Mouse (Mus musculus) left cerebral cortex, adult 8-10 months (tissue): ENCODE data around the gene Cend1. TPM values are rescaled to one million over a fixed set of nuclear protein-coding genes. Genes with fewer than 3 reads are reported as not detected.
A peak's percentile ranks its signal among the peaks of the same experiment; 100 is the strongest.

Experiments
- DNase-seq, 2 experiments: peaks; one replicate each; pipeline ENCODE4 v3.0.0; 2022; ENCODE audit warnings: low spot score in 2 of 2
- total RNA-seq, 4 experiments: library from RNA; stranded (reverse); gene quantifications; 2 replicates each; pipeline ENCODE4 v1.2.4; 2022

Gene Cend1
- total RNA-seq, 4 experiments from 2014 or later: 286 to 326 (median 299) TPM

GRCm38 (mm10) chr7:141443828-141444237 is 14.5 kb upstream of the Cend1 start, which contains the start of gene Pidd1:
Gene Pidd1, minus strand, starts transcription at chr7:141444025.
- no peak for DNase-seq

DNA sequence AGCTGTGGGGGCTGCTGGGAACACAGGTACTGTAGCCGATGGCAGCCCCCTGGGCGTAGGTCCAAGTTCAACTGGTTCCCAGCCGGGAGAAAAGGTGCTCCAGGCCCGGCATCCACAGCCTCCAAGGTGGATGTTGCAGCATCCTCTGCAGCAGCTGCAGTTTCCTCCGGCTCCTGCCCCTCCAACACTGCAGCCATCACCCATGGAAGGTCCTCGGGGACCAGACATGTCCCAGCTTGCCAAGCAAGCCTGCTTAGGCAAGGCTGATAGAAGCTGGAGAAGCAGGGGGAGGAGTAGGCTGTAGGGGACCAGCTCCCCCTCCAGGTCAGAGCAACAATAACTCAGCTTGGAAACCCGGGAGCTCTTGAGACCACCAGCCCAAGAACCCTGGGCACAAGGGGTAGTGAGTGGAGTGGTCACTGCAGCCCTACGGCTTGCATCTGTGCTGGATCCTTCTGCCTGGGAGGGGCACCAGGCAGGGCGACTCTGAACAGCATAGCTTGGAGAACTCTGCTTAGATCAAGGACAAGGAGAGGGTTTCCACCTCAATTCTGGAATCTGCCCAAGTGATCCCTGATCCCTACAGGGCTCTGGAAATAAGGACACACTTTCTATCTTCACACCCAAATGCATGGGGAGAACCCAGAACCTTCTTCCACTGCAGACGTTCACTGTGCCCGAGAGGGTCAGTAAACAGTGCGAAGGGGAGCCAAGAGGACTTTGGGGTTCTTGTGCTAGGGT is 14.0 kb upstream of the Cend1 start:
- no peak for DNase-seq

DNA sequence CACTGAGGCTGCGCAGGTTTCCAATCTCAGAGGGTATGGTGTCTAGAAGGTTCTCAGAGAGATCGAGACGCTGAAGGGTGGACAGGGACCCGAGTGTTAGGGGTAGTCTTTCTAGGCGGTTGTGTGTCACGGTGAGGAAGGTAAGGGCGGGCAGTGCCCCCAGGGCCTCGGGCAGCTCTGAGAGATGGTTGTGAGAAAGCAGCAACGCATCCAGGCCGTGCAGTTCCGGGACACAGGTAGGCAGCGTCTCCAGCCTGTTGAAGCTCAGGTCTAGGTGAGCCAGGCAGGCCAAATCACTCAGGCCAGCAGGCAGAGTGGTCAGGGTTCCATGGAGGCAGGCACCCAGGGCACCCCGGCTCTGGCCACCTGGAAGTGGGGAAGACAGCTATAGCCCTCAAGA is 12.9 kb upstream of the Cend1 start:
- no peak for DNase-seq

DNA sequence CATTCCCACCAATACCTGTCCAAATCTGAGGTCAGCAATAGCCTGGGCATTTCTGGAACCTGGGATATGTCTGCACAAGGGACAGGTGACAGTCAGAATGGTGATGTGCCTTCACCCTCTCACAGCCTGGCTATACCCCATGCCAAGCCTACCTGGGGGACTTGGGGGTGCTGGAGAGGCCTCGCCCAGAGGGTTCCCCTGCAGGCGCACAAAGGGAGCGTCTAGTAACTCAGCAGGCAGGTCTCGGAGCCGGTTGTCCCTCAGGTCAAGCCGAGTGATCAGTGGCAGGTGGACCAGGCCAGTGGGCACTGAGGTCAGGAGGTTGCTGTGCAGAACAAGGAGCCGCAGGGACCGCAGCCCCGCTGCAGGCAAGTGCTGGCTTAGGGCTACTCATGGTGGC is 12.2 kb upstream of the Cend1 start:
- DNase-seq: no peak

DNA sequence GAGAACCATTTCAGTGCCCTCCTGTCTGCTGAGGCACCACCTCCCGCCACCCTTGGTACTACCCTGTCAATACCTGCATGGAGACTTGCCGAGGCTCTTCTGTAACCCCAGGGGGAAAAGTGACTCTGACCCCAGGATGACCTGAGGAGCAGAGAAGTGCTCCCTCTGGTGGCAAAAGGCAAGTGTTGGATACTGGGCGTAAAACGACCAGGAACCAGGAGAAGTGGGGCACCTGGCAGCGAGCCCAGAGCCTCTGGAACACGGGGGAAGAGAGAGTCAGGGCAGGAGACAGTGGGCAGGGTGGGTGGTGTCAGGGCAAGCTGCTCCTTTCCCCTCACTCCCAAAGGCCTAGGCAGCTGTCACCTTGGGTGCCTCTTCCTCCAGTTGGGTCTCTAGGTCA is 11.3 kb upstream of the Cend1 start:
- DNase-seq: no peak

DNA sequence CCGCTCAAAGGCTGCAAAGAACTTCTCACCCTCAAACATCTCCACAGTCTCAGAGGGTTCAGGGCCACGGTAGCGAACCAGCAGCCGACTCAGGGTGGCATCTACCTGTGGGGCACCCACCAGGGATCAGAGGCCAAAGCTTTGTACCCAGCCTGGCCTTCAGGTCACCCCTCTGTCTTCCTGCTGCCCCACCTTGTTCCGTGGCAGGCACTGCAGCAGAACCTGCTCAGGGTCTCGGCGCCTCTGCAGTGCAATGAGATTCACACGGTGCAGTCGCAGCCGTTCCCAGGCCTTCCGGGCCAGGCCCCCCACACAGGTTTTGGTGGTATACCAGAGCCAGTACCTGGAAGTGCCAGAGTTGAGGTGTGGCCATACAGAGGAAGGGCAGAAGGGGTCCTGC is 10.5 kb upstream of the Cend1 start:
- no peak for DNase-seq

DNA sequence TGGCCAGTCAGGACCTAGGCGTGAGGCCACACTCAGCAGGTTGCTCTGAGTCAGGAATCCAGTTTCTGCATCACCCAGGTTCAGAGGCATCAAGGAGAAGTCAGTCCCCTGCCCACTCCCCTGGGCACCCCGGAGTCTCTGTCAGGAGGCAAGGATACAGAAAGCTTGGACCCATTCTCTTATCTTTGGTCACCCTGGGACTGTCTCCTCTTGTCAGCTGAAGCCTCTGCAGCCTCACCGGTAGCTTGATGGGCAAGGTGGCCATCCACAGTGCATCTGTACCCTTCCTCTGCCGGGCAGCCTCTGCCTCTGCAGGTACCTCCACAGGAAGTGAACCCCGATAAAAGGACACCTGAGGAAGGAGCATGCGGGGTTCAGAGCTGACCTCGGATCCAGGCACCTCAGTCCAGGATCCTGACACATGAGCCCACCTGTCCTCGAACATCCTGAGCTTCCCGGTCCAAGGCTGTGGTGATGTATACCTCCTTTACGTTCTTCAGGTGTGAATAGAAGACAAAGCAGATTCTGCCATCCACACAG is 9.9 kb upstream of the Cend1 start:
- no peak for DNase-seq

DNA sequence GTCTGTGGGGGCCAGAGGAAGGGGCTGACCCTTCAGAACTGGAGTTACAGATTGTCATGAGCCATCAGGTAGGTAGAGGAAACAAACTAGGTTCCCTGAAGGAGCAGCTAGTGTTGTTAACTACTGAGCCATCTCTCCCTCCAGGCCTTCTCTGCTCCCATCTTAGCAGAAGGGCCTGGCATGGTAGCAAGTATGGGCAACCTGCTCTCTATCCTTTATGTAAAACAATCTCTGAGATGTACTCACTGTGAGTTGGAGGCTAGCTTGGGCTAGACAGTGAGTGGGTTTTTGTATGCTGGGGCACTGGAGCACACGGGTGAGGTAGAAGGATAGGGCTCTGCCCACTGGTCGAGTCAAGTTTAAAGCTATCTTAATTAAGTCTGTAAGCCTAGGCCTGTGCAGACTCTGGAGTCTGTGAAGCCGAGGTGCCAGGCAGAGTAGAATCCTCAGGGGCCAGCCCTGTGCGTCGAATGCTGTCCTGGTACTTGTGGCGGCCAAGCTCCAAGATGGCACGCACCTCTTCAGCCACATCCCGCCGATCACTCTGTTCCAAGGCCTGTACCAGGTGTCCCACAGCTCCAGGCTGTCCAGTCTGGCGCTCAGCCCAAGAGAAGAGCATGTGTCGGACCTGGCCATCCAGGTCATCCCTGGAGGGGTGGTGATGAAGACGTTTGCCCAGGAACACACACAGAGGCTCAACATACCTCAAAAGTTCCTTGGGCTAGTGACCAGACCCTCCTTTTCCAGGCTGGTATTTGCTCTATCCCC is 9.1 kb upstream of the Cend1 start:
- DNase-seq: no peak

- DNase-seq: peak; percentile 71 to 72
Observed at GRCm38 (mm10) chr7:141437178-141438120, 8.2 kb upstream of the Cend1 start, which contains the start of gene Slc25a22. Gene Slc25a22, minus strand, starts transcription at chr7:141437892.

DNA sequence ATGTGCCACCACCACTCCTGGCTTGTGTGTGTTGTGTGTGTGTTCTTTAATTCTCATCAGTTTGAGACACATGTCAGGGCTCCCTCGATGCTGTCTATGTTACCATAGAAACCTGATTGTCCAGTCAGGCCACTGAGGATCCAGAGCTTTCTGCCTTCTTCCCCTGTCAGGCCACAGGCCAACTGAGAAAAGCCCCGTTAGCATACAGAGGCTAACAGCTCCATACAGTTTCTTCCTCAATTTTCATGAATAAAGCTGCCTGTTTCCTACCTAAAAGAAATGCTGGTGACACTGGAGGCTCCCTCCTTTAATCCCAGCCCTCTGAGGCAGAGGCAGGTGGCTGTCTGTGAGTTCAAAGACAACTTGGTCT is 7.2 kb upstream of the Cend1 start:
- no peak for DNase-seq

- no peak for DNase-seq
Observed at GRCm38 (mm10) chr7:141435856-141436522, 6.7 kb upstream of the Cend1 start.

DNA sequence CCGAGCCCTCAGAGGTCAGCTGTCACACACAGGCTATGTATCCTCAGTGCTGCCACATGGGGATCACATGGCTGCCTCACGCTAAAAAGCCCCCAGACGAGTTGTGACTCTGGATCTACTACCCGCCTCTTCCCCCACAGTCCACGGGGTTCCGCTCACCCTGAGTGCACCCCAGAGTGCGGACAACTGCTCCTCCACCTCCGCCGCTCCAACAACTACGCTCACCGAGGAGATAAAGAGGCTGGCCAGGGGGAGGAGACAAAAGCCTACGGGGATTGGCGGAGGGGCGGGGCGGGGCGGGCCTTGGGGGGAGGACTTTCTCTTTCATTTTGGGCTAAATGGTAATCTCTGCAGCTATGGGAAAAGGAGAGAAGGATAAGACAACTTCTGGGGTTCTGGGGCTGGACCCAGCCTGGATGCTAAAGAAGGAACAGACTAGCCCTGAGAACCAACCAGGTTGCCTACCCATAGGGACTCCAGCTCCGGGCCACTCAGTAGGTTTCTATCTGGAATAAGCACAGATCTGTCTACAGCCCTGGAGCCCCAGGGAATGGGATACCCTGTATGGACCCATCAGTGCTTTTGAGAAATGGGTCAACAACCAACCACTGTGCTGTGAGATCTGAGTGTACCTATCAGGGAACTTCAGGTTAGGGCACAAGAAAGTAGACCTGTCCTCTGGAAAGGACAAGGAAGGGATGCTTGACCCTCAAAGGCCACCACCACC is 6.0 kb upstream of the Cend1 start:
- DNase-seq: no peak

- DNase-seq: peak in 1 of 2 experiments; percentile 73
Observed at GRCm38 (mm10) chr7:141434464-141434863, 5.2 kb upstream of the Cend1 start.

GRCm38 (mm10) chr7:141433517-141434400 is 4.5 kb upstream of the Cend1 start:
- DNase-seq: no peak

- DNase-seq: no peak
Observed at GRCm38 (mm10) chr7:141432741-141433516, 3.6 kb upstream of the Cend1 start.

GRCm38 (mm10) chr7:141432186-141432611 is 2.9 kb upstream of the Cend1 start:
- DNase-seq: no peak

DNA sequence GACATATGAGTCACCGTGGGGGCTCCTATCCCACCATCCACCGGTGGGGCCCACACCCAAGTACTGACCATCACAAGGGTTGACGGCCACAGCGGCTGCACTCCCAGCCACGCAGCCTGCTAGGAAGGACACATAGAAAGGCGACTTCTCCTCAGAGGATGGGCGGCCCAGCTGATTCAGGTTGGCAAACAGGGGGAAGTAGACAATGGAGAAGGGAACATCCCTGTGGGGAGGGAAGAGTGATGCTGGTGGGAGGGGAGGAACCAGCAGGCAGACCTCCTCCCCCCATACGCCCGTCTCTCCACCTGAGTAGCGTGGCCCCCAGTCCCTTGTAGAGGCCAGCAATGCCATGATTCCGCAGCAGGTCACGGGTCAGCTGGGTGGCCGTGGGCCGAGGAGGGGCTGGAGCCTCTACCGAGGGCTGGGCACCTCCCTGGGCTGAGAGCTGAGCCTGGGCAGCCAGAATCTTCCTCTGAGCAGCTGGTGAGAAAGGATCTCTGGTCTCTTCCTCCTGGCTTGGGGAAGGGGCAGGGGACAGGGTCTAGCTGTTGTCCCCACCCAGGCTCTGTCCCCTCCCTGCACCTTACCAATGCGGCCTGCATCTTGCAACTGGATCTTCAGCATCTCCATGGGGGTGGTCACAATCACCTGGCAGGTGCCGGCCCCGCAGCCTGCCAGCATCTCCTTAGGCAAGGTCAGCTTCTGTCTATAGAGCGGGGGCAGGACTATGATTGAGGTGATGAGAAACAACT is 2.3 kb upstream of the Cend1 start:
- no peak for DNase-seq
